Mouse (Mus musculus) C2C12 (cell line): ENCODE results near the gene Ccdc138.

Experiments used
- CEBPB ChIP-seq: IDR thresholded peaks from one replicate; pipeline ENCODE4 v1.6.1; 2011; ENCODE audit warnings: low read depth, mild to moderate bottlenecking, control low read depth, moderate library complexity
- CTCF ChIP-seq: IDR thresholded peaks from one replicate; pipeline ENCODE4 v1.5.1; 2011; ENCODE audit not compliant: control insufficient read depth, insufficient read depth, insufficient read length
- FOSL1 ChIP-seq: IDR thresholded peaks from one replicate; pipeline ENCODE4 v1.8.0; 2011; ENCODE audit warnings: mild to moderate bottlenecking, low read length; ENCODE audit not compliant: poor library complexity, insufficient read depth, severe bottlenecking
- MAX ChIP-seq: IDR thresholded peaks from one replicate; pipeline ENCODE4 v1.6.1; 2011; ENCODE audit warnings: mild to moderate bottlenecking, control low read depth
- MYOD1 ChIP-seq: IDR thresholded peaks from one replicate; pipeline ENCODE4 v1.6.1; 2011; ENCODE audit warnings: low read depth; ENCODE audit not compliant: control insufficient read depth, insufficient read length
- USF1 ChIP-seq: IDR thresholded peaks from one replicate; pipeline ENCODE4 v1.6.1; 2011; ENCODE audit warnings: low read depth, mild to moderate bottlenecking, control low read depth, moderate library complexity

- TF ChIP-seq CTCF (no peak), FOSL1 (no peak), MAX (no peak), CEBPB (no peak), USF1 (no peak), MYOD1 (no peak)
Measured at GRCm38 (mm10) chr10:58540613-58541012, 42.9 kb downstream of the Ccdc138 start.
